27 mouse cellular contexts compared by ENCODE assay signal in genomic region chr8:113642926-113643325, GRCm38 (mm10). TPM values are rescaled to one million over a fixed set of nuclear protein-coding genes. Genes with fewer than 3 reads are reported as not detected.
"Had no signal": no experiment of that assay in that cellular context is flagged by ENCODE, and none has a peak within 500 bp of the region (broad histone marks: within the 10 kb centered on the region; RNA-seq: fewer than 3 reads in every experiment).

Syce1l (plus strand) TSS chr8:113643213.

- DNase-seq: kidney, adult 18-20 months; kidney, adult 9 months; kidney, postnatal 14 days; kidney, postnatal 4 days; liver; lung, adult 18-20 months; lung, postnatal 14 days; retina, postnatal 1 day; right cerebral cortex, postnatal 25 days; spleen, adult 18-20 months; thymus, postnatal 25 days had no signal

- H3K4me3 ChIP-seq: limb, embryonic 10.5 days; limb, embryonic 13.5 days; liver, embryonic 12.5 days; liver, embryonic 15.5 days; lung, embryonic 15.5 days; midbrain, embryonic 12.5 days; myocyte; neural tube, embryonic 13.5 days; stomach, embryonic 15.5 days had no signal

- H3K27me3 ChIP-seq: limb, embryonic 13.5 days; liver, embryonic 12.5 days; liver, embryonic 15.5 days; lung, embryonic 15.5 days; midbrain, embryonic 12.5 days; neural tube, embryonic 13.5 days; stomach, embryonic 15.5 days had no signal

- H3K27ac ChIP-seq: limb, embryonic 10.5 days; limb, embryonic 13.5 days; liver, embryonic 12.5 days; liver, embryonic 15.5 days; lung, embryonic 15.5 days; macrophage; midbrain, embryonic 12.5 days; neural tube, embryonic 13.5 days; stomach, embryonic 15.5 days had no signal

- H3K9ac ChIP-seq: limb, embryonic 13.5 days; liver, embryonic 12.5 days; liver, embryonic 15.5 days; lung, embryonic 15.5 days; midbrain, embryonic 12.5 days; neural tube, embryonic 13.5 days; stomach, embryonic 15.5 days had no signal

- H3K9me3 ChIP-seq: limb, embryonic 10.5 days; limb, embryonic 13.5 days; liver, embryonic 12.5 days; liver, embryonic 15.5 days; lung, embryonic 15.5 days; midbrain, embryonic 12.5 days; neural tube, embryonic 13.5 days; stomach, embryonic 15.5 days had no signal

- H3K4me1 ChIP-seq: limb, embryonic 13.5 days; liver, embryonic 12.5 days; liver, embryonic 15.5 days; midbrain, embryonic 12.5 days; neural tube, embryonic 13.5 days; stomach, embryonic 15.5 days had no signal

RNA-seq across cellular contexts. Expression of gene Syce1l, which starts in this region (rescaled TPM):
- total RNA-seq: left cerebral cortex, postnatal 14 days; megakaryocyte, adult 5-6 weeks; monocyte, adult 5-6 weeks; neutrophil, adult 5-6 weeks had no signal
- polyA plus RNA-seq: kidney, embryonic 16.5 days; limb, embryonic 10.5 days; limb, embryonic 13.5 days; liver, embryonic 12.5 days; liver, embryonic 15.5 days; lung, embryonic 15.5 days; macrophage; midbrain, embryonic 12.5 days; midbrain, embryonic 16.5 days; myocyte; neural tube, embryonic 13.5 days; stomach, embryonic 15.5 days had no signal
